In genomic region chr17:93260366-93261205, GRCm38 (mm10) we compare ENCODE assay signal across 14 mouse cellular contexts.
A peak's percentile ranks its signal among the peaks of the same experiment; 100 is the strongest.
DNase-seq lines count a peak whose midpoint lies in the region; ATAC-seq and TF ChIP-seq lines count a peak whose summit lies in the region.
"Had no signal": no experiment of that assay in that cellular context is flagged by ENCODE, and none has a peak within 500 bp of the region (broad histone marks: within the 10 kb centered on the region; RNA-seq: fewer than 3 reads in every experiment).

No protein-coding gene starts in this region.

- no peaks in the 10 kb centered on the region for H3K36me3 ChIP-seq in hindbrain, embryonic 12.5 days
- H3K36me3 ChIP-seq in midbrain, embryonic 16.5 days (ENCODE audit: control insufficient read depth, insufficient read depth, low read length): no peaks in the 10 kb centered on the region
- no peaks in the 10 kb centered on the region for H3K36me3 ChIP-seq in liver, embryonic 12.5 days

- H3K4me2 ChIP-seq in hindbrain, embryonic 12.5 days (replicated peaks): peak overlapping the region; percentile 29
- H3K4me2 ChIP-seq in midbrain, embryonic 16.5 days (ENCODE audit: low read length): no peak overlapping the region
- no peak overlapping the region for H3K4me2 ChIP-seq in liver, embryonic 12.5 days

- TF ChIP-seq CTCF in lung, adult 2 months (IDR thresholded peaks at IDR 0.05; ENCODE audit: insufficient read depth, low read length): no peak

- no peak for TF ChIP-seq POLR2A in lung, adult 2 months (IDR thresholded peaks at IDR 0.05; ENCODE audit: borderline replicate concordance, extremely low read depth, low read depth, low read length)

- DNase-seq in Muller cell, postnatal 12 days (ENCODE audit: inconsistent ontology term): peak; percentile 45
- DNase-seq in embryo, embryonic 11 days: peak; percentile 41
- no peak for DNase-seq in lung, adult 2 months
- DNase-seq in gastrocnemius, postnatal 25 days: no peak
- DNase-seq in kidney, postnatal 25 days: no peak
- DNase-seq: adrenal gland, postnatal 14 days; cerebellum, adult 9-11 months; heart, adult 2 months; spleen, adult 18-20 months; thymus, adult 2 months had no signal

- H3K9me3 ChIP-seq in hindbrain, embryonic 12.5 days (replicated peaks): no peaks in the 10 kb centered on the region
- H3K9me3 ChIP-seq in midbrain, embryonic 16.5 days (replicated peaks; ENCODE audit: control insufficient read depth, low read length, poor library complexity, severe bottlenecking): no peaks in the 10 kb centered on the region
- H3K9me3 ChIP-seq in liver, embryonic 12.5 days (replicated peaks): no peaks in the 10 kb centered on the region

- peak overlapping the region; percentile 68 for H3K27ac ChIP-seq in hindbrain, embryonic 12.5 days
- no peak overlapping the region for H3K27ac ChIP-seq in midbrain, embryonic 16.5 days (ENCODE audit: low read length)
- no peak overlapping the region for H3K27ac ChIP-seq in liver, embryonic 12.5 days
- H3K27ac ChIP-seq: heart, adult 2 months; liver, embryonic 14.5 days had no signal

- H3K4me1 ChIP-seq in hindbrain, embryonic 12.5 days: peaks cover 9% of the 10 kb centered on the region
- H3K4me1 ChIP-seq in midbrain, embryonic 16.5 days (ENCODE audit: control insufficient read depth, insufficient read depth, low read length): peaks cover 10% of the 10 kb centered on the region
- H3K4me1 ChIP-seq in liver, embryonic 12.5 days: no peaks in the 10 kb centered on the region
- no peaks in the 10 kb centered on the region for H3K4me1 ChIP-seq in lung, adult 2 months (ENCODE audit: control insufficient read depth, insufficient read depth, low read length)

- peak; percentile 90 for ATAC-seq in hindbrain, embryonic 12.5 days (ENCODE audit: low FRiP score)
- ATAC-seq in midbrain, embryonic 16.5 days: peak; percentile 78
- ATAC-seq in liver, embryonic 12.5 days: no peak

- no peaks in the 10 kb centered on the region for H3K27me3 ChIP-seq in hindbrain, embryonic 12.5 days
- no peaks in the 10 kb centered on the region for H3K27me3 ChIP-seq in midbrain, embryonic 16.5 days (ENCODE audit: control insufficient read depth, insufficient read depth, low read depth, low read length)
- H3K27me3 ChIP-seq in liver, embryonic 12.5 days (replicated peaks): no peaks in the 10 kb centered on the region

- WGBS in hindbrain, embryonic 12.5 days: 12% methylated on average over 8 of the region's 8 CpGs
- WGBS in midbrain, embryonic 16.5 days: 11% methylated on average over 8 of the region's 8 CpGs
- 59% methylated on average over 8 of the region's 8 CpGs for WGBS in liver, embryonic 12.5 days (ENCODE audit: insufficient replicate concordance)
- 26% methylated on average over 8 of the region's 8 CpGs for WGBS in lung, adult 2 months

- H3K9ac ChIP-seq in hindbrain, embryonic 12.5 days: no peak overlapping the region
- no peak overlapping the region for H3K9ac ChIP-seq in midbrain, embryonic 16.5 days (ENCODE audit: low read depth, low read length)
- H3K9ac ChIP-seq in liver, embryonic 12.5 days: no peak overlapping the region
- H3K9ac ChIP-seq: liver, embryonic 14.5 days had no signal

- no peak overlapping the region for H3K4me3 ChIP-seq in hindbrain, embryonic 12.5 days
- H3K4me3 ChIP-seq in midbrain, embryonic 16.5 days (ENCODE audit: low read depth, low read length): no peak overlapping the region
- H3K4me3 ChIP-seq in liver, embryonic 12.5 days: no peak overlapping the region
- H3K4me3 ChIP-seq in lung, adult 2 months (replicated peaks; ENCODE audit: extremely low read depth, low read depth, low read length): no peak overlapping the region
- H3K4me3 ChIP-seq: heart, adult 2 months had no signal

Comparison
In these comparisons a context has a peak if more than half of its experiments do, and no peak if none do; other contexts are left out.
1. DNase-seq: peak in Muller cell, postnatal 12 days (single experiment) and embryo, embryonic 11 days (single experiment); none in lung, adult 2 months (single experiment), gastrocnemius, postnatal 25 days (single experiment) and kidney, postnatal 25 days (0 of 2).